Mouse (Mus musculus) liver, adult 2 months (tissue): ENCODE data around the gene Sirt6. TPM values are rescaled to one million over a fixed set of nuclear protein-coding genes. Genes with fewer than 3 reads are reported as not detected.

Experiments used
- DNase-seq: peaks from one replicate; pipeline ENCODE4 v3.0.0-alpha.2; 2011; ENCODE audit warnings: low read depth, low spot score; ENCODE audit errors: extremely low read depth
- H3K27ac ChIP-seq: fragments of 200-500 bp; replicated peaks from 2 replicates; pipeline ENCODE4 v1.5.1; 2012; ENCODE audit warnings: low read depth, mild to moderate bottlenecking, control low read depth, inconsistent platforms, low read length; ENCODE audit not compliant: insufficient read depth
- H3K27me3 ChIP-seq: fragments of 200-500 bp; 2 replicates; pipeline ENCODE4 v1.6.1; 2012; ENCODE audit warnings: mild to moderate bottlenecking, moderate library complexity, low read length, inconsistent platforms; ENCODE audit not compliant: control insufficient read depth, insufficient read depth
- H3K36me3 ChIP-seq: fragments of 200-500 bp; 2 replicates; pipeline ENCODE4 v1.6.1; 2012; ENCODE audit warnings: low read length, inconsistent platforms; ENCODE audit not compliant: control insufficient read depth, insufficient read depth
- H3K4me1 ChIP-seq: fragments of 200-500 bp; 2 replicates; pipeline ENCODE4 v1.6.1; 2011; ENCODE audit warnings: low read length; ENCODE audit not compliant: control insufficient read depth, insufficient read depth
- H3K4me3 ChIP-seq: fragments of 200-500 bp; 2 replicates; pipeline ENCODE4 v1.5.1; 2011; ENCODE audit warnings: low read depth, mild to moderate bottlenecking, control low read depth, low read length, moderate library complexity; ENCODE audit not compliant: insufficient read depth
- H3K79me2 ChIP-seq: fragments of 200-500 bp; 2 replicates; pipeline ENCODE4 v1.6.1; 2012; ENCODE audit warnings: inconsistent platforms, mild to moderate bottlenecking, low read length, moderate library complexity; ENCODE audit not compliant: control insufficient read depth, insufficient read depth
- H3K9ac ChIP-seq: fragments of 200-500 bp; 2 replicates; pipeline ENCODE4 v1.6.1; 2012; ENCODE audit warnings: low read depth, mild to moderate bottlenecking, control low read depth, inconsistent platforms, low read length
- CTCF ChIP-seq: fragments of 200-500 bp; IDR thresholded peaks from 2 replicates; pipeline ENCODE4 v1.5.1; 2011; ENCODE audit warnings: low read depth, low read length, control low read depth
- POLR2A ChIP-seq: fragments of 200-500 bp; IDR thresholded peaks from 2 replicates; pipeline ENCODE4 v1.6.1; 2011; ENCODE audit warnings: low read length, control low read depth; ENCODE audit not compliant: insufficient read depth; ENCODE audit errors: extremely low read depth
- WGBS: fragments of 180-500 bp; shearing (Covaris S2); methylation state at CpG from one replicate; pipeline ENCODE4 v1.1.7; 2018; 5-methylcytosine and 5-hydroxymethylcytosine counted together
- polyA plus RNA-seq: library from polyadenylated mRNA; depleted of rRNA; stranded (reverse); fragments of >200 nt; gene quantifications from 2 replicates; pipeline ENCODE4 v1.2.3, GENCODE M21; 2012; rRNA removed
- total RNA-seq: library from RNA; depleted of rRNA; stranded (reverse); fragments of >200 nt; gene quantifications from 2 replicates; pipeline ENCODE4 v1.2.3, GENCODE M21; 2014; rRNA removed

Gene Sirt6
- total and polyA plus RNA-seq, 2 experiments = 1.5 to 9.2 TPM

- Histone ChIP-seq H3K36me3 (no peaks in the 10 kb centered on the region), H3K9ac (peak within 1 kb of the TSS; percentile 76), H3K4me1 (peaks cover 20% of the 10 kb centered on the region), H3K79me2 (no peaks in the 10 kb centered on the region), H3K4me3 (peak within 1 kb of the TSS; percentile 75), H3K27me3 (no peaks in the 10 kb centered on the region), H3K27ac (peak within 1 kb of the TSS; percentile 37)
- no peak for DNase-seq
- TF ChIP-seq CTCF (peak; percentile 29), POLR2A (no peak)
- WGBS = 39% methylated on average over 10 of the region's 10 CpGs
Observed at GRCm38 (mm10) chr10:81574081-81575056, 53.2 kb downstream of the Sirt6 start, which contains the start of gene Tle2. Tle2 (plus strand) TSS chr10:81574561.

DNA sequence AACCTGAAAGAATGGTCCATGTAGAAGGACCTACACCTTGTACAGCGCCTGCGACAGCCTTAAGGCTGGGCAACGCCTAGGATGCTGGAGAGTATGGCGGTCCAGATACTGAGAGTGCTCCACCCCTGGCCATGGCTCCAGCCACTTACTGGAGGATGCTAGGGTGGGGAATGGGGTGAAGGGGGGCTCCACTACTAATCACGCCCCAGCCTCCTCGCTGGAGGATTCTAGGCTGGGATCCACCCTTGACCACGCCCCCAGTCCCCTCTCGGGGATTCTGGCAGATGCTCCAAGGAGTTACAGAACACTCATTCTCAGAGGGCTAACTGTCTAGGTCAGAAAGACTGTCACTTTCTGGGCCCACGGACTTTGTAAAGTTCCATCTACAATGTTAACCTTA, 54.6 kb downstream of the Sirt6 start:
- no peaks in the 10 kb centered on the region for H3K36me3 ChIP-seq
- DNase-seq = no peak
- H3K79me2 ChIP-seq = no peaks in the 10 kb centered on the region
- no peak overlapping the region for H3K9ac ChIP-seq
- H3K4me3 ChIP-seq = no peak overlapping the region
- WGBS = 80% methylated on average over 9 of the region's 9 CpGs
- no peak overlapping the region for H3K27ac ChIP-seq
- no peaks in the 10 kb centered on the region for H3K27me3 ChIP-seq
- TF ChIP-seq POLR2A (no peak), CTCF (no peak)
- H3K4me1 ChIP-seq = peaks cover 20% of the 10 kb centered on the region

GRCm38 (mm10) chr10:81572133-81572671, 55.4 kb downstream of the Sirt6 start:
- DNase-seq = peak; percentile 35
- Histone ChIP-seq H3K27ac (peak overlapping the region; percentile 17; the same call in 1 of the 2 replicates), H3K4me1 (peaks cover 20% of the 10 kb centered on the region), H3K9ac (peak overlapping the region; percentile 57; the same call in 1 of the 2 replicates), H3K27me3 (no peaks in the 10 kb centered on the region), H3K36me3 (no peaks in the 10 kb centered on the region), H3K4me3 (0 out of 2 replicates have a peak overlapping the region, but pooled peaks have one; percentile 52), H3K79me2 (no peaks in the 10 kb centered on the region)
- WGBS = 13% methylated on average over 9 of the region's 9 CpGs
- no peak for TF ChIP-seq CTCF
- TF ChIP-seq POLR2A = no peak

Other genes starting within 250 kb of the Sirt6 start
- 6.2 and 8.1 TPM in 2 replicates for gene Fzr1, start 249.3 kb downstream of the Sirt6 start, total RNA-seq
- 20.9 and 29.9 TPM in 2 replicates for gene Fzr1, start 249.3 kb downstream of the Sirt6 start, polyA plus RNA-seq
- 39.7 and 53.8 TPM in 2 replicates for gene Dohh, start 243.4 kb downstream of the Sirt6 start, total RNA-seq
- 42.6 and 49.7 TPM in 2 replicates for gene Dohh, start 243.4 kb downstream of the Sirt6 start, polyA plus RNA-seq
- 2.4 TPM in 1 of 2 replicates, not detected in the other for gene Gm48551, start 243.3 kb downstream of the Sirt6 start, total RNA-seq
- 0.32 and 0.44 TPM in 2 replicates for gene Gm48551, start 243.3 kb downstream of the Sirt6 start, polyA plus RNA-seq
- gene Gm48552, start 238.8 kb downstream of the Sirt6 start, total RNA-seq = 0.40 TPM in 1 of 2 replicates, not detected in the other
- gene Gm48552, start 238.8 kb downstream of the Sirt6 start, polyA plus RNA-seq = 0.26 and 1.4 TPM in 2 replicates
- 1.3 and 1.5 TPM in 2 replicates for gene Smim24, start 234.7 kb downstream of the Sirt6 start, total RNA-seq
- gene Smim24, start 234.7 kb downstream of the Sirt6 start, polyA plus RNA-seq = 2.3 and 4.1 TPM in 2 replicates
- 7.4 and 16.4 TPM in 2 replicates for gene Nfic, start 172.2 kb downstream of the Sirt6 start, total RNA-seq
- 32.8 and 56.4 TPM in 2 replicates for gene Nfic, start 172.2 kb downstream of the Sirt6 start, polyA plus RNA-seq
- gene Celf5, start 145.1 kb downstream of the Sirt6 start, total RNA-seq = not detected in 2 replicates
- gene Celf5, start 145.1 kb downstream of the Sirt6 start, polyA plus RNA-seq = not detected in 2 replicates
- 31.6 and 48.6 TPM in 2 replicates for gene Ncln, start 131.4 kb downstream of the Sirt6 start, total RNA-seq
- gene Ncln, start 131.4 kb downstream of the Sirt6 start, polyA plus RNA-seq = 138 and 159 TPM in 2 replicates
- gene S1pr4, start 127.7 kb downstream of the Sirt6 start, total RNA-seq = 0.28 and 0.40 TPM in 2 replicates
- 1.2 and 1.5 TPM in 2 replicates for gene S1pr4, start 127.7 kb downstream of the Sirt6 start, polyA plus RNA-seq
- 0.94 and 1.1 TPM in 2 replicates for gene Gna15, start 103.6 kb downstream of the Sirt6 start, total RNA-seq
- gene Gna15, start 103.6 kb downstream of the Sirt6 start, polyA plus RNA-seq = 0.31 and 0.64 TPM in 2 replicates
- gene Gna11, start 82.6 kb downstream of the Sirt6 start, total RNA-seq = 20.7 and 27.3 TPM in 2 replicates
- 61.6 and 64.2 TPM in 2 replicates for gene Gna11, start 82.6 kb downstream of the Sirt6 start, polyA plus RNA-seq
- gene Aes, start 68.3 kb downstream of the Sirt6 start, total RNA-seq = 200 and 263 TPM in 2 replicates
- 1,785 and 2,016 TPM in 2 replicates for gene Aes, start 68.3 kb downstream of the Sirt6 start, polyA plus RNA-seq
- gene Tle2, start 53.2 kb downstream of the Sirt6 start, total RNA-seq = 3.0 and 7.2 TPM in 2 replicates
- gene Tle2, start 53.2 kb downstream of the Sirt6 start, polyA plus RNA-seq = 35.4 and 56.0 TPM in 2 replicates
- gene Tle6, start 26.7 kb downstream of the Sirt6 start, total RNA-seq = 0.94 and 1.6 TPM in 2 replicates
- 3.5 and 4.2 TPM in 2 replicates for gene Tle6, start 26.7 kb downstream of the Sirt6 start, polyA plus RNA-seq
- 0.55 and 0.67 TPM in 2 replicates for gene BC025920, start 21.5 kb downstream of the Sirt6 start, total RNA-seq
- gene BC025920, start 21.5 kb downstream of the Sirt6 start, polyA plus RNA-seq = 0.29 and 0.56 TPM in 2 replicates
- 5.6 and 6.6 TPM in 2 replicates for gene Ankrd24, start 743 bp upstream of the Sirt6 start, total RNA-seq
- 12.8 and 19.5 TPM in 2 replicates for gene Ankrd24, start 743 bp upstream of the Sirt6 start, polyA plus RNA-seq
- 1.8 and 2.5 TPM in 2 replicates for gene Gm10778, start 21.3 kb upstream of the Sirt6 start, total RNA-seq
- 0.16 and 0.18 TPM in 2 replicates for gene Gm10778, start 21.3 kb upstream of the Sirt6 start, polyA plus RNA-seq
- 4.8 and 6.5 TPM in 2 replicates for gene Zfp433, start 77.0 kb upstream of the Sirt6 start, total RNA-seq
- gene Zfp433, start 77.0 kb upstream of the Sirt6 start, polyA plus RNA-seq = 0.19 and 0.45 TPM in 2 replicates
- 1.0 and 1.5 TPM in 2 replicates for gene Gm3055, start 143.4 kb upstream of the Sirt6 start, total RNA-seq
- 0.40 TPM in 1 of 2 replicates, not detected in the other for gene Gm3055, start 143.4 kb upstream of the Sirt6 start, polyA plus RNA-seq
- gene Gm4767, start 184.4 kb upstream of the Sirt6 start, total RNA-seq = not detected in 2 replicates
- not detected in 2 replicates for gene Gm4767, start 184.4 kb upstream of the Sirt6 start, polyA plus RNA-seq
- 2.1 and 3.5 TPM in 2 replicates for gene Gm32687, start 236.1 kb upstream of the Sirt6 start, total RNA-seq
- 0.15 and 0.36 TPM in 2 replicates for gene Gm32687, start 236.1 kb upstream of the Sirt6 start, polyA plus RNA-seq